Mouse (Mus musculus): ENCODE data around the gene Ccdc153.

Ccdc153 gene

DNA sequence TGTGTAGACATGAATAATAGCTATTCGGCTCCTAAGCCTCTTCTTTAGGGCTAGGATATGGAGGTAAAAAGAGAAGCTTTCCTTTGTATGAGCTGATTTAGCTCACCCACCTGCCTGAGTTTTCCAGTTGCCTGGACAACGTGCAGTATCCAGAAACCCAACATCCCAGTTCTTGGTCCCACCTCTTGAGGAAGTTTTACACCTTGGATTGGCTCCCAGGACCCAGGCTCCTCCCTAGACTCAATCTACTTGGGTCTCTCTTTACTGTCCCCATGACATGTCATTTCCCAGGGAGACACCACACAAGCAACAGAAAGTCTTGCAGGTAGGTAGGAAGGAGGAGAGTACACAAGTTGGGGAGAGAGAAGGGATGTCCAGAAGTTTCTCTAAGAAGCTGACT, at the start of gene Ccdc153:
TSS of gene Ccdc153 (plus strand) at position 278 of the 400 bp plus-strand sequence.
- DNase-seq (ENCODE audit: low spot score): no peak

GRCm38 (mm10) chr9:44191166-44191565, 49.3 kb upstream of the Ccdc153 start:
- no peak for DNase-seq (ENCODE audit: low spot score)

DNA sequence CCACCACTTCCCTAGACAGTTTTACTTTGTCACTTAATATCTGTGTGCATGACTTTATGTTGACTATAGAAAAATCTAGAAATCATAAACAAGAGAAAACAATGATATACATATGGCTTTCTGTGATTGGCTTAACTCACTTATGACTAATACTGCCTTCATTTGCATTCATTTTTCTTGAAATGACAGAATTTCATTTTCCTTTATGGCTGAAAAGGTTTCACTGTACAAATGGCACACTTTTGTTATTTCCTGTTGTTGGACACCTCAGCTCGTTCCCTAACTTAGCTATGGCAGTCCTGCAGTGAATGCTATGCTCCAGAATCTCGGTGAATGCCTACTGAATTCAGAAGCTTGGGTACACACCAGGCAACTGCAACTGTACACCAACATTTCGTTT, 48.2 kb upstream of the Ccdc153 start:
- no peak for DNase-seq (ENCODE audit: low spot score)

DNA sequence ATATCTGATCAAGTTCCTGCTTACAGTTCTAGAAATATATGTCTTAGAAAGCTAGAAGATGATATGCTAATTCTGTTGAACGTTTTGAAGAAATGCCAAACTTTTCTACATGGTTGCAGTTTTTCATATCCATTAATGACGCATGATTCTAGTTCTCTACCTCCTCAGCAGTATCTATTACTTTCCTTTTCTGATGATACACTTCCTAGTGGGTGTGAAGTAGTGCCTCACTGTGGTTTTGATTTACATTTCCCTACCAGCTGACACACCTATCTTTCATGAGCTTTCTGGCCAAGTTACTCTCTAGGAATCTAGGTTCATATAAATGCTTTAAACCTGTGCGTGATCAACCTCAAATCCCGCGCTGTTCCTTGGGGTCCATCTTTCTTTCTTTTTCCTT, 47.7 kb upstream of the Ccdc153 start:
- no peak for DNase-seq (ENCODE audit: low spot score)

DNA sequence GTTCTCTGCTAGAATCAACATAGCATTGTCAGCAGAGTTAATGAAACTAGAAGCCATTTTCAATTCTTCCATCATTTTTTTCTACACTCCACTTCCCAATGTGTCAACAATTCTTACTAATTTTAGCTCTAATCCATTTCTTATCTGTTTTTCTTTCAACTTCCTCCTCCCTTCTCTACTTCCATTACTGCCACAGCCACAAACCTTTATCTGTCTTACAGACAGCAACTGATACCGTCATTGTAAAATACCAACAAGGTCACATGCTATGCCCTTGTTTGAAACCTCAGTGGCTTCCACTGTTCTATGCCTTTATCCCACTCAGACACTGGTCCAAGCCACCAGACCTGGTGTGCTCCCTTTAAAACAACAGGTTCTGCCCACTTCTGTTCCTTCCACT, 46.5 kb upstream of the Ccdc153 start:
- no peak for DNase-seq (ENCODE audit: low spot score)

GRCm38 (mm10) chr9:44196354-44196753, 44.1 kb upstream of the Ccdc153 start:
- DNase-seq (ENCODE audit: low spot score): no peak

DNA sequence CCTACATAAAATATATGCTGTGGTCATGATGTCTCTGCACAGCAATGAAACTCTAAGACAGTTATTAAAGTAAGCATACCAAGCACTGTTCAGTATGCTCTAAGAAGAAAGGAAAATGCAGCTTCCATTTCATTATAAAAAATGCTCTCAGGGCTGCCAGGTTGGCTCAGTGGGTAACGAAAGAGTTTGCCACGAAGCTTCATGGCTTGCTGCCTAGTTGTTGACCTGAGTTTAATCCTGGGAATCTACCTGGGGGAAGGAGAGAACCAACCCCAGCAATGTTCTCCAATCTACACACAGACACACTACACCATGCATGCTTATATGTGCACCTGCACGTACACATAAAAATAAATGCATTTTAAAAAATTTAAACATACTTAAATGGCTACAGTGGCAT, 41.3 kb upstream of the Ccdc153 start:
- DNase-seq (ENCODE audit: low spot score): no peak

DNA sequence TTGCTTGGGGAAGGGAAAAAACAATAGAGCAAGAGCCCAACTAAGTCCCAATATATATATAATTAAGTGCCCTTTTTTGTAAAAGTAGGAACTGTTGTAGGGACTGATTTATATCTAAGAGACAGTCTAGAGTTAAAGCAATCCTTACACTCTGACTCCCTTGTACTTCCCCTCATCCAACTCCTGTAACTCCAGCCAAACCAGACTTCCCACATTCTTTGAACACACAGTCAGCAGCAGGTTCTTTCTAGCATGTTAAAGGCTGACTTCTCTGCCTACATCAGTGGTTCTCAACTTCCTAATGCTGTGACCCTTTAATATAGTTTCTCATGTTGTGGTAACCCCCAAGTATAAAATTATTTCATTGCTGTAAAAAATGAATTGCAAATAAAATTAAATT, 40.9 kb upstream of the Ccdc153 start:
- DNase-seq (ENCODE audit: low spot score): no peak

DNA sequence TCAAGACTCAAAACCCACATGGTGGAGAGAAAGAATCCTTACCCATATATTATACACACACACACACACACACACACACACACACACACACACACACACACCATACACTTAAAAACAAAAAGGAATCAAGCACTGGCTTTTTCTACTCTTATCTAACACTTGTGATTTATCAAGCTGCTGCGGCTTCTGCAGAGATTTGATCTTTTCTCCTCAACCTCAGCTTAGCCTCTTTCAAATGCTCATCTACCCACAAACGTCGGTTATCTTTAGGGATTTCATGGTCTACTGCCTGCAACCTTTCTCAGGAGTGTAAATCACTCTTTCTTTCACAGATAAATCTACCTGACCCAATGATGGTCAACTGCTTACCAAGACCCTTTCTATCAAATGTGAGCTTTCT, 40.0 kb upstream of the Ccdc153 start:
- no peak for DNase-seq (ENCODE audit: low spot score)

DNA sequence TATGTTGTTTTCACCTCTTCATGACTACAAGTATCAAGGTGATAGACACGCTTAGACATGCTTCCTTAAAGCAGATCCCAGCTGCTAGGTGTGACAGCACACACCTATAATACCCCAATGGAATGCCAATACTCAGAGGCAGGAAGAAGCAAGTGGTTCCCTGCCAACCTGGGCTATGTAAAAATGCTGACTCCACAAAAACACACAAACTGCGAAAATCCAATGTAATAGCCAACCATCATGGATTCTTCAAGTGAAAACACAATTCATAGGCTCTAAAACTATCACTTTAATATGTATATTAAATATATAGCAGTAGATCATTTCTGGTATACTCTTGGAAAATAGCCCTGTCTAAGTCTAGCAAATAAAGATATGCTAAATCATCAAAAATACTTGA, 32.6 kb upstream of the Ccdc153 start:
- DNase-seq (ENCODE audit: low spot score): no peak

GRCm38 (mm10) chr9:44209416-44209815, 31.1 kb upstream of the Ccdc153 start:
- DNase-seq (ENCODE audit: low spot score): no peak

DNA sequence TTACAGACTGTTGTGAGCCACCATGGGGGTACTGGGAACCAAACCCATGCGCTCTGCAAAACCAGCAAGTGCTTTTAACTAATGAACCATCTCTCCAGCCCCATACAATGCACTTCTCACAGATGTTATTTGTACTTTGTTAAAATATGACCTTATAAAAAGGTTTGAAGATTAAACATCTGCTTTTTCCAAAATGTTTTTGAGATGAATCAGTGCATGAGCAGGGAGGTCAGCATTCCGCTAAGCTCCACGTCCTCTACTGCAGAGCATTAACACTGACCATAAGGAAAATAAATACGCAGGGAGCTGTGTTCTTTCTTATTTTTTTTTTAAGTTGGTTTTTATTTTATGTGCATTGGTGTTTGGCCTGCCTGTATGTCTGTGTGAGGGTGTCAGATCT, 28.1 kb upstream of the Ccdc153 start:
- DNase-seq (ENCODE audit: low spot score): no peak

DNA sequence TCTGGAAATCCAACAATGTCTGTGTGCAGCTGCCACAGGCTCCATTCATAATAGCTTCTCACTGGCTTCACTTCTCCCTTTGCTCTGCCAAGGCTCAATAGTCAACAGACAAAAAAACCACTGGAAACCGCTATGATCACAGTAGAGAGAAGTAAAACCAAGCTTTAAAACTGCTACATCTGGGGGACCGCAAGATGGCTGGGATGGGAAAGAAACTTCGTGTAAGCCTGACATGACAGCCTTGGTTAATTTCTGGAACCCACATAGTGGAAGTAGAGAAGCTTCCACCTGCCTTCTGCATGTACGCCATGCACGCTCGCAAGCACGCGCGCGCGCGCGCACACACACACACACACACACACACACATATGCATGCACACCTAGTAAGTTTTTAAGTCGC, 26.9 kb upstream of the Ccdc153 start:
- no peak for DNase-seq (ENCODE audit: low spot score)

DNA sequence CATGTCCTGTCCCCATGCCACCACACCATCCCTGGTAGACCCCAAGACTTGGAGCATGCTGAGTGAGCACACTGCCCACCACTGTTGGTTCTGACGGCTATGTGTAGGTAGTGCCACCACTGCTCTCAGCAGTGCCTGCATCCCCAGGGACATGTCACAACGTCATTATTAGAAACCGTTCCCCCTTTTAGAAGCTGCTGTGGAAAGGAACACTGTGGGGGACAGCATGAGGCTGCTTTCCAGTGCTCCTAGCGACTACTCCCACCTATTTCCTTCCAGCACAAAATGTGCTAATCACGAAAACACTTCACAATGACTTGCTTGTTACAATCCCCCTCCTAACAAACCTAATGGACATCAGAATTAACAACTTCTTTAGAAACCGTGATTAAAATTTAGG, 14.5 kb upstream of the Ccdc153 start:
- DNase-seq (ENCODE audit: low spot score): no peak

- DNase-seq (ENCODE audit: low spot score): no peak
These were observed 8.9 kb upstream of the Ccdc153 start for GRCm38 (mm10) chr9:44231609-44232008.

DNA sequence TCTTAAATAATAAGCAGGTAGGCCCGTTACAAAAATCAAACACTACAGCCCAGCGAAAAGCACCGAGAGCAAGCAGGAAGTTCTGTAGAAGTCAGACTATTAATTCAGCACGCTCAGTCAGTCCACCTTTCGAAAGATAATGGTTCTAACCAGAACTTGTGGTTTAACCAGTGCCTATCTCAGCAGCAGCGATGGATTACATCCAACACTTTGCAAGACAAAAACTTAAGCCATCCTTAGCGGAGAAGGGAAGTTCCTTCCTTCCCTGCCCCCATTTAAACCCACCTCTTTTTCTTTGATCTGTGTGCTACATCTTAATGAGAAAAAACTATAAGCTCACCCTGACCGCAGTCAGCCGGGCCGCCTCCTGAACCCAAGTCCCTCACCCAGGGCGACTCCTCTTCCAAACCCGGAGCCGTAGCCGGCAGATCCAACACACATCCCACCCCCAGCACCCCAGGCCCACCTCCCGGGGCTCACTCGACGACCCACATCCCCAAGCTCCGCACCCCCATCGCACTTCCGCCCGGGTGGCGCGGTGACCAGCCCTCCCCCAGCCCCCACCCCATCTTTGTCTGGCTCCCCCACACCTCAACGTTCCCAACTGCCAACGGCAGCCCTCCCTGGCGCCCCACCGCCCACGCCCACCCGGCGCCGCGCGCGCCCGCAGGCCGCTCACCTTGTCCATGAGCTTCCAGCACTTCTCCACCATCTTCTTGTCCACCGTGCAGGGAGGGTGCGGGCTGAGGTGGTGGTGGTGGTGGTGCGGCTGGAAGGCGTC, 7.3 kb upstream of the Ccdc153 start:
- DNase-seq (ENCODE audit: low spot score): no peak

DNA sequence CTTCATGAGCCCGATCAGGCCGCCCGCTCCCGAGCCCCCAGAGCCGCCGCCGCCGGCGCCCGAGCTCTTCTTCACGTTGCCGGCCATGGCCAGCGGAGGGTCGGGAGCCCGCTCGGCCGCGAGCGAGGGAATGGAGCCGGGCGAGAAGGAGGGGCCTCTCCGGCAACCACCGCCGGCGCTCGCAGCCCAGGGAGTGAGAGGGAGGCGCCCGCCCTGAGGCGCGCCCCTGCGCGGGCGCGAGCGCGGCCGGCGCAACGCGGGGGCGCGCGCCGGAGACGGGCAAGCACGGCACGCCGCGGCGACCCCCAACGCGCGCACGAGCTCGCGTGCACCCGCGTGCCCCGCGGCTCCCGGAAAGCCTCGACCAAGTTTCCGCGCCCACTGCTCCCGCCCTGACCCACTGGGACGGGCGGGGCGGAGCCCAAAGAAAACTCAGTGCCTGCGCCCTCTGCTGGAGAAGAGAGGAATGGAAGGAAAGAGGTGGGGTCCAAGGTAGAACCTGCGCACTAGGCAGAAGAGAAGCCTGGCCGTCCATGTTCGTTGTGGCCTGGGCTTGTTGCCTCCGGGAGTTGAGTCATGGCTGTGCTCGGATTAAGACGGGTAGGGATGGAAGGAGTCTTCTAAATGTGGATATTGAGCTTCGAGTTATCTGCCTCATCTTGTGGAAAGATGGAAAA, 6.5 kb upstream of the Ccdc153 start, which contains the start of gene Cbl:
TSS of gene Cbl (minus strand) at position 248 of the 677 bp plus-strand sequence.
- peak; percentile 100 for DNase-seq (ENCODE audit: low spot score)

DNA sequence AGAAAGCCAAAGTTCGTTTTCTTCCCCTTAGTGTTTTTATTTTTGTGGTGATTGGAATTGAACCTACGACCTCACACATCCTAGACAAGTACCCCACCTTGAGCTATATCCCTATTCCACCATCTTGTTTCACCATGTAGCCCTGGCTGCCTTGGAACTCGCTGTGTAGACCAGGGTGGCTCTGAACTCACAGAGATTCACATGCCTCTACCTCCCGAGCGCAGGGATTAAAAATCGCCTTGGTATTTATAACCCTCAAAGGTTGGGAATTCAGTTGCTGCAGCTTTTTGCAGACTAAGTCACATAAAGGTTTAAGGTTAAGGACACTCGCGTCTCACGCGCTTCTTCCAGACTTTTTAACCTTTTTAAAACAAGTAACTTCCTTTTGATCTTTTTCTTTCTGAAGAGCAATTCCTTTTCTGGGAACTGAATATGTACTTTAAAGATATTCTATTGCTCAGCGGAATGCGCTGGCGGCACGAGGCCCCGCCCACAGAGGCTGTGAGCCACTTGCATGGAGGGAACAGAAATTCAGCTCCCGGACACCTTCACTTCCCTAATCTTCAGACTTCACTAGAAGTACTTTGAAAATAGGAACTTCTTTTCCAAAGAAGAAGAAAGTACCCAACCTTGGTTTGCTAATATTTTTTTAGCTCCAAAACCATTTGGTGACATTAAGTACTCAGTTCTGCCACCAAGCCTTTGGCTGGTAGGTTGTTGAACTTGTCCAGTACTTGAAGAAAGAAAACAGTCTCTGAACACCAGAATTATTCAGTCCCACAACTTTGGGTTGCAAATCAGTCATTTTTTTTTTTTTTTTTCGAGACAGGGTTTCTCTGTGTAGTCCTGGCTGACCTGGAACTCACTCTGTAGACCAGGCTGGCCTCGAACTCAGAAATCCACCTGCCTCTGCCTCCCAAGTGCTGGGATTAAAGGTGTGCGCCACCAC, 5.7 kb upstream of the Ccdc153 start:
- DNase-seq (ENCODE audit: low spot score): no peak

DNA sequence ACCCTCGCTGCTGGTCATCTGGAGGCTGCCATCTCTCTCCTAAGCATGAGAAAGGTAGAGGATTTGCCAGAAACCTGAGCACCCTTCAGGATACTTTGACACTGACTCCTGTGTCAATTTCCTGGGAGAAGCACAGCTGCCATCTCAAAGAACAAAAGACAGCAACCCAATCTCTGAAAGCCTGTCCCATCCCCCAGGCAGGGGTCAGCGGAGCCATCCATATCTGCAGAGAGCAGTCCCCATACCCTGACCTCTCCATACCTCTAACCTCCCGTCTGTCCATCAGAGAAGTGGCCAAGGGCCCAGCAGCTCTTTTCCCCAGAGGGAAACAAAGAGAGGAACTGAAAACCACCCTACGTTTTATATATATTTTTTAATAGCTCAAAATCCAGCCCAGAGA, 3.9 kb upstream of the Ccdc153 start:
- DNase-seq (ENCODE audit: low spot score): no peak

- no peak for DNase-seq (ENCODE audit: low spot score)
These were observed 3.3 kb upstream of the Ccdc153 start for GRCm38 (mm10) chr9:44237128-44237527.

DNA sequence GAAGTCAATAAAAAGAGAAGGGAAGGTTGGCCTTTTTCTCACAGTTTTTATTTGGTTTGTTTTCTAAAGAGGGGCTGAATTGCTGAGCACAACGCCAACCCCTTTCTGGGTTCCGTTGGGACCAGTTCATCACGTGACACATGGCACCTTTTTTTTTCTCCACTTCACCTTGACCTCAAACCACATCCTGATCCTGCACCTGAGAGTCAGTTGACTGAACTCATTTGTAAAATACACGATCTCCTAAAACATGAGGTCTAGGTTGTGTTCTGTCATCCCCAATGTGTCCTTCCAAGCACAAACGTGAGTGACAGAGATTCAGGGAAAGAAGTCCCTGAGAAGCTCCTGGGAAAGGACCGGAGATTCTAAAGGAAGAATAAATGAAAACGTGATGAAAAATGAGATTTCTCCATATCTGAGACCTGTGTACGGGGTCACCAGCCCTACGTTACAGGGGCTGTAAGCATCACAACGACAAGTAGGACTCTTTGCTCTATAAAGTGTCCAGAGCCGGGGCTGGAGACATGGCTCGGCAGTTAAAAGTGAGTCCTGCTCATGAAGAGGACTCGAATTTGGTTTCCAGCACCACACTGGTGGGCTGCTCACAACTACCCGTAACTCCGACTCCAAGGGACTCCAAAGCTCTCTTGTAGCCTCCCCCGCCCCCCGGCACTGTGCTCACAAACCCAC, 1.8 kb upstream of the Ccdc153 start:
- no peak for DNase-seq (ENCODE audit: low spot score)

GRCm38 (mm10) chr9:44239447-44239846, 1.0 kb upstream of the Ccdc153 start:
- DNase-seq (ENCODE audit: low spot score): peak; percentile 54

All from ovary, postnatal 14 days (tissue).